Mouse (Mus musculus): ENCODE data around the gene Rcc1l.

Rcc1l gene

DNA sequence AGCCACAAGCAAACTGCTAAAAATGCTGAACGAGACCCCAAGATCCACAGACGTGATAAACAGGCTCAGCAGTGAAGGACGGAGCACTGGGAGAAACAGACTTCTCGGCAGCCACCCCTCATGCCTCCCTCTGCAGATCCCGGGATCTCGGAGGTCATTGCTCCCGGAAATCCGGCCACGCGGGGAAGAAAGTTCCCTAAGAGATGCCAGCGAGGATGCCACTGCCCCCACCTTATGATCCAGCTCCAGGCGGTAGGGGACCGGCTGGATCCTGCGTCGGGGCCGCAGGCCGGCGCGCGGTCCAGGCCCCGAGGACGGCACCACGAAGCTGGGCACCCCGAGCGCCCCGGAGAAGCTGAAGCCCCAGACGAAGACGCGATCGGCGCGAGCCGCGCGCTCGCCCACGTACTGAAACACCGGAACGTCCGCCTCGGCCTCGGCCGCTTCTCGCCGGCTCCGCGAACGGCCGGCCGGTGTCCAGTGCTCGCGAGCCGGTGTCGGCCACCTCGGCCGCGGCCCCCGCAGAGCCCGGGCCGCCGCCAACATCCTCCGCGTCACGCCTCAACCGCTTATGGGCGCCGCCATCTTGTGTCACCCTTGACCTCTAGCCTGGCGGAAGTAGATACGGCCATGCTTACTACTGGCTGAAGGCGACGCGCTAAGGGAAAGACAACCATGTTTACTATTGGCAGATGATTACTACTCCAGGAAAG lies at the start of gene Rcc1l:
Gene Rcc1l (minus strand): TSS at position 606 of the 713 bp plus-strand sequence.
- DNase-seq (ENCODE audit: low spot score): peak; percentile 81

DNA sequence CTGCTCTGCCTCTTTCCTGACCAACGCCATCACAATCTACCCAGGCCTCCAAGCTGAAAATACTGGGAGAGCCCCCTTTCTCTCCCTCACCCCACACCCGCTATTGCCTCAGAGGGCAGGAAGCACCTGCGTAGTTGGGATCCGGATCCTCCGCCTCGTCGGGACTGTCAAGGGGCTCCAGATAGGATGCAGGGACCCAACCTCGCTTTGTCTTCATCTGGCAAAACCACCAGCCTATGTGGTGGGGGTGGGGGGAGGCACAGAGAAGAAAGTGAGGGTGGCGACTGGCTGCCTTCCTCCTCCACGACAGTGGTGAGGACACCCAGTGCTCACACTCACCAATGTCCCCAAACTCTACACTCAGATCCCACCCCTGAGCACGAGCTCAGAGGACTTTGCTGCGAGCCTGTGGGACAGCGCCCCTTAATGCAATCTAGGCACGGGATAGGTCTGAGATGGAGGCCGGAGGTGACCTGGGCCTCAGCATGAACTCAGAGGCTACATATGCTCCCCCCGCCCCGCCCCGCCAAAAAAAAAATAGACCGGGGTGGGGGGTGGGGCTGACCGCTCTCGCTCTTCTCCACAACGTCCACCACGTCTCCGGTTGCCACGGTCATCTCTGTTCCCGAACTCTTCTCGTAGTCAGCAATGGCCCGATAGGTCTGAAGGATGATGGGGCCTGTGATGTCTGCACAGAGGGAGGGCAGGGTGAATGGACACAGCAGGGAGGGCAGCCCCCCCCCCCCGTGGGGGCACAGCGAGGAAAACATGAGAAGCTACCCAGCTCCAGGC lies 48.7 kb upstream of the Rcc1l start:
- DNase-seq (ENCODE audit: low spot score): no peak

DNA sequence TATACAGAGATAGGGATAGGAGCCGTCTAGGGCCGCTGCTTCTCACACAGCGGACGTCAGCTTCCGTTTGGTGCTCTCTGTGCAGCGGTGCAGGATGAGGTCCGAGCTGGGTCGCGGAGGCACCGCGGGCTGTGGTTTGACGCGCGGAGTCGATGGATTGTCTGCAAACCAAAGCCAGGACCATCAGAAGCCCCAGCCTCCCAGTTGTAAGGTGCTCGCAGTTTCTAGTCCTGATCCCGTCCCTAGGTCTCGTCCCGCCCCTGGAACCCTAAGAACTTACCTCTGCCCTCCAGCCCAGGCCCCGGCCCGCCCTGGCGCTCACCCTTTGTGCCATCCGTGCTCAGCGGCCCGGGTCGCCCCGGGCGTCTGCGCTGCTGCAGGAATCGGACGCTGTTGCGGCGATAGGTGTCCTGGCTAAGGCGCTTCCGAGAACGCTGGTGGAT lies 45.2 kb upstream of the Rcc1l start:
- no peak for DNase-seq (ENCODE audit: low spot score)

DNA sequence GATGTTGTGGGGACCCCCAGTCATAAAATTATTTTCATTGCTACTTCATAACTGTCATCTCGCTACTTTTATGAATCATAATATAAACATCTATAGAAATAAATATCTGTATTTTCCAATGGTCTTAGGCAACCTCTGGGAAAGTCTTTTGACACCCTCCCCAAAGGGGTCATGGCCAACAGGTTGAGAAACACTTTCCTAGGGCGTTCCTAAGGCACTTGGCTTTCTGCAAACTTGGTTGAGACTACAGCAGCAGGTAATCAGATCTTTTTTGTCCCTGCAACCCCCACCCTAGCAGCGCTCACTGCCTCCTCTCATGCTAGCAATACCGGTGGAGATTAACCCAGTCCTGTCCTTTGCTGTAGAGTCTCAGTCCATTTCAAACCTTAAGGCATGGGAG lies 44.7 kb upstream of the Rcc1l start:
- no peak for DNase-seq (ENCODE audit: low spot score)

DNA sequence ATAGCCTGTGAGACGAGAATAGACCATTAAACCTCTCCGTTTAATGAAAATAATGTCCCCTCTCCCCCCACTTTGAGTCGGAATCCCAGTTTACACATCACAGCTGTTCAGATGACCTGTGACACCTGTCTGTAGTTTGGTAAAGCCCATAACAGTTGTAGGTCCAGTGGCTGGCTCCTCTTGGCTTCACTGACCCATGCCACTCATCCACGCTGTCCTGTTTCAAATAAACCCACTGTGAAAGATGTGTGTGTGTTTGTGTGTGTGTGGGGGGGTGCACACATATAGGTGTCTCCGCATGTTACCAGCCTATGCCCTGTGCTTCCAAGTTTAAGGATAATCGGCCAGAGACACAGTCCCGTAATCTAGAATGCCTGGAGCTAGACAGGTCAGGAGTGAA lies 41.3 kb upstream of the Rcc1l start:
- DNase-seq (ENCODE audit: low spot score): no peak

DNA sequence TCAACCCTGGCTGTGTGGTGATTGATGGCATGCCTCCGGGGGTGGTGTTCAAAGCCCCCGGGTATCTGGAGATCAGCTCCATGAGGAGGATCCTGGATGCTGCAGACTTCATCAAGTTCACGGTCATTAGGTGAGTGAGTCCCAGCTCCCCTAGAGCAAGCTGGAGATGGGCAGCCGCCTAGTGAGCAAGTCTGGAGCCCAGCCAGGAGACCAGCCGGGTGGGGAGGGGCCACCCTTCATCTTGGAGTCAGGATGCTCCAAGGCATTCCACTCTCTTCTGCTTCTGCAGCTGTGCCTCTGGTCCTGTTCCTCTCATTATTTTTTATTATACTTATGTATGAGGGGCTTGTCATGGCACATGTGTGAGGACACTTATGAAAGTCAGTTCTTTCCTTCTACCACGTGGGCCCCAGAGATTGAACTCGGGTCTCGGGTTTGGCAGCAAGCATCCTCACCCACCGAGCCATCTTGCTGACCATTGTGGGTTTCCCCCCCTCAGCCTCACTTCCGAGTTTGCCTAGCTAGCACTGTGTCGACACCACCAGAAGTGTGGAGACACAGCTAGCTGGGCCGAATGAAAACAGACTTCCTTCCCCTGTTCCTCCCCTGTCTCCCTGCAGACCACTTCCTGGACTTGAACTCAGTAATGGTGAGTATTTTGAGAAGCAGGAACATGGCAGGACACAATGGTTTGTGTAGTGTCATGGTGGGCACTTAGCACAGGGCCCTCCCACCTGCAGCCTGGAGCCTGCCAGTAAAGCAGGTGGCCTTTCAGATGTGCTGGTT lies 37.6 kb upstream of the Rcc1l start:
- DNase-seq (ENCODE audit: low spot score): no peak

DNA sequence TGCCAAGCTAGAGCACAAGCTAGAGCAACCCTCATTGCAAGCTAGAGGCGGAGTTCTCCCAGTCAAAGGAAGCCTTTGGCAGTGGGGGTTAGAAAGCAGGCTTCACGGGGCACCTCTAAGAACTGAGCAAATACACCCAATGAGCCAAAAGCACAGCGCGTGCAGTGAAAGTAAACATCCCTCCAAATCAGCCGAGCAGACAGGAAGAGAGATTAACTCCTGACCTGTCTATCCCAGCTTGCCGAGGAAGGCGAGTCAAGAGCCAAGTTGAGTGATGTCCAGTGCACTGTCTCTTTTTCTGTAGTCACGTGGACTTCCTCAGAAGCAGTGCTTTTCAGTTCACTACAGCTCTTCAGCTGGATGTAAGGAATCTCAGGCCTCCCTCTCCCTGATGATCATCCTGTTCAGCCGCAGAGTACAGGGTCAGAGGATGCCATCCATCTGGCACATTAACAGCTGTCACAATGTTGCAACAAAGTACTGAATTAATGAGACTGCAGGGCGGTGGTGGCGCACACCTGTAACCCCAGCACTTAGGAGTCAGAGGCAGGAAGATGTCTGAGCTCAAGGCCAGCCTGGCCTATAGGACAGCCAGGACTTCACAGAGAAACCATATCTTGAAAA lies 33.5 kb upstream of the Rcc1l start:
- no peak for DNase-seq (ENCODE audit: low spot score)

DNA sequence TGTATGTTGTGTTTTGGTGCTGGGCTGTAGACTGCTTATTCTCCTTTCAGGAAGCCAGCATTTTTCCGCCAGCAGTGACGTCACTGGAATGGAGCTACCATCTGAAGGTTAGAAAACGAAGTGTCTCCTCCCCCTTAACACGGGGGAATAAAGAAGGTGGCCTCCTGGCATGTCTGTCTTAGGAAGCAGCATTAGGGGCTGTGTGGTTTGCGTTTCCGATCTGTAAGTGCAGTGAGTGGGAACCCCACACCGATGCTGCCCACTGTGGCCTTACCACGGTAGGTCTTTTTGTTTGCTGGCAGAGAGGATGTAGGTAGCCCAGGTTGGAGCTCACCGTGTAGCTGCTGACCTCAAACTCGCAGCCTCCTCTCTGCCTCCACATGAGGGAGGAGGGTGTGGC lies 30.1 kb upstream of the Rcc1l start:
- DNase-seq (ENCODE audit: low spot score): no peak

DNA sequence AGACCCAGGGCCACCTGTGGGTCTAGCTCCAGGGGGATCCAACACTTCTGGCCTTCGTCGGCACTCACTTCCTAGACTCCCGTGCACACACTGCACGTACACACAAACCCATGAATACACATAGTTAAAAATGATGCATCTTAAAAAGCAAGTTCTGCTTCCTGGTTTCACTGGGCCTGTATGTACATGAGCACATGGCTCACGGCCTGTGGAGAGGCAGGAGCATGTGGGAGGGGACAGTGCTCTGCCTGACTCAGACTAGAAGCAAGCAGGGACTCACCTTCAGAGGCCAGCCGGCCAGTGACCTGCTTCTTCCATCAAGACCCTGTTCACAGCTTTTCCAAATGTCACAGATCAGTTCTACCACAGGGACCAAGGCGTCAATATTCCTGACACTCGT lies 17.1 kb upstream of the Rcc1l start:
- no peak for DNase-seq (ENCODE audit: low spot score)

DNA sequence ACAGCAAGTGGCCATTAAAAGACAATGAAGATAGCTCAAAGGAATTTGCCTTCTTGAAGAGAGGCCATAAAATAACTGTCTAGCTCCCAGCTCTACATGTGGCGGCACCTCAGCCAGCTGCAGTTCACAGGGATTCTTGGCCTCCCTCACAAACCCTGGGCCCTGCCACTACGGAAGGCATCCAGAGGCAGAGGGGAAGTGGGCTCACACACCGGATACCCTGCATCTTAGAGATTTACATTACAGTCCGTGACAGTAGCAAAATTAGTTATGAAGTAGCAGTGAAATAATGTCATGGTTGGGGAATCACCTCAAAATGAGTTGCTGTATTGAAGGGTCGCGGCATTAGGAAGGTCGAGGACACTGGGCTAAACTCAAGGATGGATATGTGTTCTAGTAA lies 12.0 kb upstream of the Rcc1l start:
- DNase-seq (ENCODE audit: low spot score): peak; percentile 42

DNA sequence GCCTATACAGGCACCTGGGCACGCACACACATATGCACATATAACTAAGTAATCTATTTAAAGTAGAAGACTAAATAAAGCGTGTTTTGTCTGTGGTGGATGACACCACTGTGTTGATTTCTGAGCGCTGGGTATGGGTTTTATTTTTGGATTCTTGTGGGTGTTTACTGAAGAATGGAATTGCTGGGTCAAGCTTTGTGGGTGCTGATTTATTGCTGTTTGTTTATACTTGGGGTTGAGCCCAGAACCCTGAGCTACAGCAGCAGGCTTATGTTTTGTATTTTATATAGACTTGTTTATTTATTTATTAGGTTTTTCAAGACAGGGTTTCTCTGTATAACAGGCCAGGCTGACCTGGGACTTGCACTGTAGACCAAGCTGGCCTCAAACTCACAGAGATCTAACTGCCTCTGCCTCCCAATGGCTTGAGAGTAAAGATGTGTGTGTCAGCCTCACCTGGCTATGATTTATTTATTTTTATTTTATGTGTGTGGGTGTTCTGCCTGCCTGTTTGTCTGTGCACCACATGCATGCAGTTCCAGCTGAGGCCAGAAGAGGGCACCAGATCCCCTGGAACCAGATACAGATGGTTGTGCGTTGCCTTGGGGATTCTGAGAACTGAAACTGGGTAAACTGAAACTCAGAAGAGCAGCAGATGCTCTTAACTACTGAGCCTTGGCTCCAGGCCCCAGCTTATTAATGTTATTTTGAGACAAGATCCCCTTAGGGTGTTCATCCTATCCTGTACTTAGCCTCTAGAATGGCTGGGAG lies 10.6 kb upstream of the Rcc1l start:
- DNase-seq (ENCODE audit: low spot score): peak; percentile 81

DNA sequence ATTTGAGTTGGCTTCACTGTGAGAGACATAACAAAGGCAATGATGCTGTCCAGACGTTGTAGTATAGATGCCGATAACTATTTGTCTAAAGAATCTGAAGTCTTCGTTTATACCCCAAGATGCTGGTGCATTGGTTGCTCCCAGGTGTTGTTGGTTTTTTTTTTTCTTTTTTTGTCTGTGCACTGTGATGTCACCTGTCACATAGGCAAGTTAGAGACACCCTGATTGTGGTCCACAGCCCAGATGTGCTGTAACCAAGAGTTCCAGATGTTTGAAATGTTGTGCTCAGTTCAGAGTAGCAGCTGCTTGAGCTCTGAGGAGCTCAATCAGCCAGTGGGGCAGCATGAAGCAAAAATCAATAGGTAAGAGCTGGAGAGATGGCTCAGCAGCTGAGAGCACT lies 9.5 kb upstream of the Rcc1l start:
- no peak for DNase-seq (ENCODE audit: low spot score)

DNA sequence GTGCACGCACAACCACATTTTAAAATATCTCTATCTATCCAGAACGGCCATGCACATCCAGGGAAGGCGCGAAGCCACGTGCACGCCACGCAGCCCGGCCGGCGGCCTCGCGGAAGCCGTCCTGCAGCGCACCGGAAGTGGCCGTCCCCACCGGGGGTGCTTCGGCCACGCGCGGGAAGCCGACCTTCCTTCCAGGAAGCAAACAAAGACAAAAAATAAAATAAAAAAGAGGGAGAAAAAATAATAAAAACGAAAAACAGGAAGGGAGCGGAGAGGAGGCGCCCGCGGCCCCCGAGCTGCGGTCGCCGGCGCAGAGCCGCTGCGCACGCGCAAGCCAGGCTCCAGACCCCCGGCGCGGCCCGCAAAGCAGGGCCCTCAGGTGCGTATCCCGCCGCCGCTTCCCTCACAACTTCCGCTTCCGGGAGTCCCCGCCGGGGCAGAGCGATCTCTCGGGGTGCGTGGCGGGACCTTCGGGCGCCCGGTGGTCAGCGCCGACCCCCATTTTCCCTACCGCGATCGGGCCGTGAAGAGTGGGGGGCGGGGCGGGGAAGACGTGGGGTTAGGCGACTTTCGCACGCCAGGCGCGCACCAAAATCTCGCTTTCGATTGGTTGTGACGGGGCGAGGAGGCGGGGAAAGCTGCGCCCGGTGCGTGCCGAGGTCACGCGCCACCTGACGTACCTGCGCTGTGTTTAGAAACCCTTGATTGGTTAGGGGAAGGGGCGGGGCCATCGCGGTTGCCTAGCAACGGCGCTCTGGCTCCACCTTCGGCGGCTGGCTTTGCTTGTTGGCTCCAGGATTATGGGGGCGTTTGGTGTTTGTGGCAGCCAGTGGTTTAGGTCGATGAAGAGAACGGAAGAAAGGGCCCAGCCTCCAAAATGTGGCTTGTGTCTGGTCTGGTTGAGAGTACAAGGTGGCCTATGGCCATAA lies 7.6 kb upstream of the Rcc1l start, which contains the start of gene Gtf2ird2:
Gene Gtf2ird2 (plus strand): TSS at position 140 of the 929 bp plus-strand sequence.
- DNase-seq (ENCODE audit: low spot score): peak; percentile 99

DNA sequence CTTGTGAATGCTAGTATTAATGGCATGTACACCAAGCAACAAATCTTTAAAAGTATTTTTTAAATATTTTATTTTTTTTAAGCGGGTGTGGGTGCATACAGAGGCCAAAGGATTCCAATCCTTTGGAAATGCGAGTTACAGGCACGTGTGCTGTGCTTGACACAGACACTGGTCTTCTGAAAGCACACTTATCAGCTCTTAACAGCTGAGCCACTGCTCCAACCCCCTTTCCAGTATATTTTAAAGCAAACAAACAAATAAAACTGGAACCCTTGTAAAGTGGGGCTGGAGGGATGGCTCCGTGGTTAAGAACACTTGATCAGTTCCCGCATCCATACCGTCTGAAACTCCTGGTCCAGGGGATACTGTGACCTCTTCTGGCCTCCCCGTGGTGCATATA lies 6.6 kb upstream of the Rcc1l start:
- no peak for DNase-seq (ENCODE audit: low spot score)

DNA sequence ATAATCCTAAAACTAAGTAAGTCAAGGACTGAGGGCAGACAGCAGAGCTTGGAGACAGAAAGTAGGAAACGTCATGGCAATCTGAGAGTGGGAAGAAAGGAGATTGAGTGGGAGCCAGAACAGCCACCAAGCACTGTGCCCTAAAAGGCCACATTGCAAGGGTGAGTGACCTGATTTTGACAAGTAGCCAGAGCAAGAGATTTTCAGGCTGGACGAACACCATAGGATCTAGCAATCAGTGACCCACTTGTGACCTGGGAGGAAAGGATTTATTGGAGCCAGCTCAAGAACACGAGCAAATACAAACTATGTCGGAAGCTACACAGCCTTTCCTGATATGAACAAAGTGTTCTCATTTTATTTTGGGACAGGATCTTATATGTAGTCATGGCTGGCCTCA lies 6.2 kb upstream of the Rcc1l start:
- DNase-seq (ENCODE audit: low spot score): no peak

DNA sequence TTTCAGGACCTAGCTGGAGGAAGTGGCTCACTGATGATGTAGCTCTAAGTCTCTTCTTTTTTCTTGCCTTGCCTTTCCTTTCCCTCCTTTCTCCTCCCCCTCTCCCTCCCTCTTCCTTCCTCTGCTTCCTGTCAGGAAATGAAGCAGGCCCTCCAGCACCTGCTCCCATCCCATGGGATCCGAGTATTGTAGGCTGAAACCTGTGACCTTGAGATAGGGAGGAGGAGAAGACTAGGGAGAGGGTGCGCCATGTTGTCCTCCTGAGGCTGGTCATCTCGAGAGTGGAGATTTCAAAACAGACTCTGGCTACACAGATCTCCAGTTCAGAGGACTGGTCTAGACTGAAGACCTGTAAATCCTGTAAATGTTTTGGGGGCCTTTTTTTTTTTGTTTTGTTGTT lies 5.6 kb upstream of the Rcc1l start:
- DNase-seq (ENCODE audit: low spot score): no peak

DNA sequence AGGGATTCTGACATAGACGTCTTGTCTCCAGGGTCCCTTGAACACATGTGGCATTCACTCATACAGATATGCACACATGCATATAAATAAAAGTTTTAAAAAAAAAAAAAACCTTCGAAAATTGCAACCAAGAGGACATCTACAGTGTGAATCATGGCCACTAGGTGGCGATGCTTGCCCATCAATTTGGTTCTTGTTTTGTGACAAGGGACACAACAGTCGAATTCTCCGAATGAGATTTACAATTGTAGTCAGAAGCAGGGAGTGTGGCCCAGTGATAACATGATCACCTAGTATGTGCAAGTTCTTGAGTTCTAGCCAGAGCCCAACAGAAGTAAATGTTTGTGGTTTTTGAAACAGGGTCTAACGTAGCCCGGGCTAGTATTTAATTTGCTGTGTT lies 3.3 kb upstream of the Rcc1l start:
- peak; percentile 83 for DNase-seq (ENCODE audit: low spot score)

DNA sequence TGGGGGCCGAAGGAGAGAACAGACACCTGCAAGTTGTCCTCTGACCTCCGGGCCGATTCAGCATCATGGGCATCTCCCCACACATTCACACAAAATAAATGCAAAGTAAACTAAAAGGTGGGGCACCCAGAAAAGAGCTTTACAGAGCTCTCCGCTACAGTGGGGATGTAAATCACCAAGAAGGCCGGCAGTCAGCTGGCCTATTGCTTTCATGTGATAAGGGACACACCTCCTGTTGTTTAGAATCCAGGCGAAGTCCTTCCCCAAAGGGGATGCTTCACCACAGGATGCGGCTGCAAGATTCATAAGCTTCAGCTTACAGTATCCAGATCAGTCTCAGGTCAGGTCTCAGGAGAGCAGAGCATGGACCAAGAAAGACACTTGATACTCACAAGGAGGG lies 2.0 kb upstream of the Rcc1l start:
- no peak for DNase-seq (ENCODE audit: low spot score)

DNA sequence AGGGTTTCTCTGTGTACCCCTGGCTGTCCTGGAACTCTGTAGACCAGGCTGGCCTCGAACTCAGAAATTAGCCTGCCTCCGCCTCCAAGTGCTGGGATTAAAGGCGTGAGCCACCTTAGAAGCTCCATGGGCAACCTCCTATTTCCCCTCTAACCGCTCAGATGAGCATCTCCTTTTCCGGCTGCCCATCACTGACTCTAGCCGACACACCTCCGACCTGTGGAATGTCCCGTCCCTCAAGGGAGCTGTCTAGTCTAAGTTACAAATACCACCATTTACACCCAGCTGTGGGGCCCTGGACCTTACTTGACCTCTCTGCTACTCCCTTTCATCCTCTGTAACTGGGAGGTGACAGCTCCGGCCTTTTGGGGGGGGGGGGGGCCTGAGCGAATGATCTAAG lies 878 bp downstream of the Rcc1l start:
- DNase-seq (ENCODE audit: low spot score): no peak

DNA sequence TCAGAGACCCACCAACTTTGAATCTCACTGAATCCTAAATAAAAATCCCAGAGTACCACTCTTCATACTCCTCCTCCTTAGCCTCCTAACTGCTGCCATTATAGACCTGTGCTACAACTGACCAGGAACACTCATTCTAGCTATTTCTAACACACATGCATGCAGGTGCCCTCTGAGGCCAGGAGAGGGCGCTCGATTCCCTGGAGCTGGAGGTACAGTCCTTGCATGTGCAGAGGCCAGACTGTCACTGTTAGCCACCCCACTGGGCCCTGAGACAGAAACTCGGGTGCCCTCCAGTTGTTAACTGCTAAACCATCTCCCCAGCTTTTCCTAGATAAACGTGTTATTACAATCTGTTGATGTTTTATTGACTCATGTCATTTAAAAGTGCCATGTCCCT lies 3.4 kb downstream of the Rcc1l start:
- DNase-seq (ENCODE audit: low spot score): peak; percentile 39

All from T-cell, adult 2 months (primary cell).